Mouse (Mus musculus): ENCODE data around the gene Poldip2. TPM values are rescaled to one million over a fixed set of nuclear protein-coding genes. Genes with fewer than 3 reads are reported as not detected.
"Not testable (repeated sequence)": the region's sequence is repeated elsewhere in the genome, so short reads cannot be mapped to it uniquely, and the experiment has no call there.

The Poldip2 gene
- polyA plus RNA-seq, 1 experiment, result 75.3 TPM

DNA sequence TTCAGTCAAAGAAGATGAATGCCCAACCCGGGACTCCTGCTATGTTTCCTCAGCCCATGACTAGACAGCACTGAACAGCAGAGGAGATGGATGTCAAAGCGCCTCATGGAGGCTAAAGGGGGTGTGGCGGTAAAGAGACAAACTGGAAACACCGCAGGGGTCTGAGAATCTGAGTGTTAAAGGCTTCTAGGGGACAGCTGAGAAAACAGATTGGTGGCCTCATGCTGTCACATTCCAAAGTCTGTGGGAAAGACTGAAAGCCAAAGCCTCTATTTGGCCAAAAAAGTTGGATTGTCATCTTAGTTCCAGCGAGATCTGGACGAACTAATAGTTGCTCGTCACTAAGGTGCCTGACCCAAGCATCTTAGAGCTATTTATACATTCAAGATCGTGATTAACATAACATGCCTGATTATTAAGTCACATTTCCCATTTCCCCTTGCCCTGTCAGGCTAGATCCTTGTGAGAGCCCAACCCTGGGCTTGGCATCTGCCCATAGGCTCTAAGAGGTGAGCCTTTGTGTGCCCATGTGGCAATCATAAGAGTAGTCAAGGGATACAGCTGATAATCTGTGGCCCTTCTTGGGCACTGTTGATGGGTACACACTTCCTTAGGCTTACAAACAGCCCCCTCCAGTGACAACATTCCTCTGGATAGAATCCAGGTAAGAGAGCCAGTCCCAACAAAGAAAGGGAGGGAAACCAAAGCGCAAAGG is 11.4 kb downstream of the Poldip2 start:
- TF ChIP-seq CTCF (IDR thresholded peaks at IDR 0.05; ENCODE audit: low read depth, low read length), result no peak
- TF ChIP-seq EP300 (IDR thresholded peaks at IDR 0.05; ENCODE audit: insufficient read depth, low read depth, low read length), result no peak
- TF ChIP-seq POLR2A (IDR thresholded peaks at IDR 0.05; ENCODE audit: insufficient read depth, low read length), result no peak

GRCm38 (mm10) chr11:78524838-78525237 is 12.8 kb downstream of the Poldip2 start:
- Histone ChIP-seq H3K4me3 (ENCODE audit: low read depth, low read length) (no peak overlapping the region), H3K9ac (ENCODE audit: low read depth, poor library complexity, severe bottlenecking) (no peak overlapping the region), H3K27ac (ENCODE audit: insufficient read depth, low read length) (no peak overlapping the region), H3K4me1 (ENCODE audit: control insufficient read depth, insufficient read depth, low read length) (no peaks in the 10 kb centered on the region), H3K36me3 (ENCODE audit: control insufficient read depth, insufficient read depth, low read length, poor library complexity, severe bottlenecking) (peaks cover 83% of the 10 kb centered on the region), H3K27me3 (ENCODE audit: control insufficient read depth, insufficient read depth, low read length, poor library complexity, severe bottlenecking) (no peaks in the 10 kb centered on the region), H3K9me3 (replicated peaks; ENCODE audit: control insufficient read depth, insufficient read depth, low read length, poor library complexity, severe bottlenecking) (no peaks in the 10 kb centered on the region)
- no peak for TF ChIP-seq POLR2A (IDR thresholded peaks at IDR 0.05; ENCODE audit: insufficient read depth, low read length)
- no peak for TF ChIP-seq EP300 (IDR thresholded peaks at IDR 0.05; ENCODE audit: insufficient read depth, low read depth, low read length)
- TF ChIP-seq CTCF (IDR thresholded peaks at IDR 0.05; ENCODE audit: low read depth, low read length), result no peak

More for the DNA sequence above, 11.4 kb downstream of the Poldip2 start:
- no peak overlapping the region for H3K27ac ChIP-seq (ENCODE audit: insufficient read depth, low read length)
- H3K27me3 ChIP-seq (ENCODE audit: control insufficient read depth, insufficient read depth, low read length, poor library complexity, severe bottlenecking), result no peaks in the 10 kb centered on the region
- H3K4me3 ChIP-seq (ENCODE audit: low read depth, low read length), result no peak overlapping the region
- no peaks in the 10 kb centered on the region for H3K9me3 ChIP-seq (replicated peaks; ENCODE audit: control insufficient read depth, insufficient read depth, low read length, poor library complexity, severe bottlenecking)
- peaks cover 89% of the 10 kb centered on the region for H3K36me3 ChIP-seq (ENCODE audit: control insufficient read depth, insufficient read depth, low read length, poor library complexity, severe bottlenecking)
- H3K4me1 ChIP-seq (ENCODE audit: control insufficient read depth, insufficient read depth, low read length), result no peaks in the 10 kb centered on the region
- no peak overlapping the region for H3K9ac ChIP-seq (ENCODE audit: low read depth, poor library complexity, severe bottlenecking)

DNA sequence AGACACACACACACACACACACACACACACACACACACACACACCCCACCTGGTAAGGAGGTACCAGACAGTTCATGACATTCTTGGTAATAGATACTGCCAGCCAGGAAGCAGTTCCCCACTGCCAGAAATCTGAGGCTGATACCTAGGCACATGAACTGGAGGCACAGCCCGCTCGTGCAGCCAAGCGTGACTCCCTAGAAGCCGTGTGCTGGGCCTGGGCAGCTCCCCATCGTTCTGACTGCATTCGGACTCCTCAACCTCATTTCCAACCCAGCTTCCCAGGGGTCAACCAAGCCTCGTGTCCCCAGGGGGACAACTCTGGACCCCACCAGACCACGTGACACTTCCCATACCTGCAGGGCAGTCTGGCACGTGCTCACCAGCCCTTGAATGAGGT is 16.7 kb downstream of the Poldip2 start:
- Histone ChIP-seq H3K4me1 (ENCODE audit: control insufficient read depth, insufficient read depth, low read length) (no peaks in the 10 kb centered on the region), H3K36me3 (ENCODE audit: control insufficient read depth, insufficient read depth, low read length, poor library complexity, severe bottlenecking) (peaks cover 45% of the 10 kb centered on the region), H3K9ac (ENCODE audit: low read depth, poor library complexity, severe bottlenecking) (no peak overlapping the region), H3K27me3 (ENCODE audit: control insufficient read depth, insufficient read depth, low read length, poor library complexity, severe bottlenecking) (no peaks in the 10 kb centered on the region), H3K27ac (ENCODE audit: insufficient read depth, low read length) (no peak overlapping the region), H3K9me3 (replicated peaks; ENCODE audit: control insufficient read depth, insufficient read depth, low read length, poor library complexity, severe bottlenecking) (no peaks in the 10 kb centered on the region), H3K4me3 (ENCODE audit: low read depth, low read length) (no peak overlapping the region)
- TF ChIP-seq CTCF (IDR thresholded peaks at IDR 0.05; ENCODE audit: low read depth, low read length), result no peak
- TF ChIP-seq POLR2A (IDR thresholded peaks at IDR 0.05; ENCODE audit: insufficient read depth, low read length), result no peak
- TF ChIP-seq EP300 (IDR thresholded peaks at IDR 0.05; ENCODE audit: insufficient read depth, low read depth, low read length), result no peak

DNA sequence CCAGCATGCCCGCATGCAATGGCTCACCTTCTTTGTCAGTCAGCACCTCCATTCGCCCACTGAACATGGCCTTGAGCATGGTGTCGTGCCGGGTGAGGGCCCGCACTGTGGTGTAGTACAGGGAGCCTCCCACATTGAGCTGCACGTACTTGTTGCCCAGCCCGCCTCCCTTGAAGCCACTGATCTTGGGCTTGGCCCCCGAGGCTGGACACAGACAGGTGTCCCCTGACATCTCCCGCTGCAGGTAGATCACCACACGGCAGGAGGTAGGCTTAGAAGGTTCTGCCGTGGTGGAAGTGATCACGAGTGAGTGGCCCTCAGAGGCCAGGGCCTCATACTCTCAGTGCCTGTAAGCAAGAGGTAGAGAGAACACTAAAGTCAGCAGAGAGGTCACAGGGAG is 18.0 kb downstream of the Poldip2 start:
- no peak overlapping the region for H3K27ac ChIP-seq (ENCODE audit: insufficient read depth, low read length)
- no peaks in the 10 kb centered on the region for H3K4me1 ChIP-seq (ENCODE audit: control insufficient read depth, insufficient read depth, low read length)
- H3K4me3 ChIP-seq (ENCODE audit: low read depth, low read length), result no peak overlapping the region
- TF ChIP-seq EP300 (IDR thresholded peaks at IDR 0.05; ENCODE audit: insufficient read depth, low read depth, low read length) (no peak), CTCF (IDR thresholded peaks at IDR 0.05; ENCODE audit: low read depth, low read length) (no peak), POLR2A (IDR thresholded peaks at IDR 0.05; ENCODE audit: insufficient read depth, low read length) (no peak)
- H3K9ac ChIP-seq (ENCODE audit: low read depth, poor library complexity, severe bottlenecking), result no peak overlapping the region
- peaks cover 32% of the 10 kb centered on the region for H3K36me3 ChIP-seq (ENCODE audit: control insufficient read depth, insufficient read depth, low read length, poor library complexity, severe bottlenecking)
- H3K27me3 ChIP-seq (ENCODE audit: control insufficient read depth, insufficient read depth, low read length, poor library complexity, severe bottlenecking), result no peaks in the 10 kb centered on the region
- no peaks in the 10 kb centered on the region for H3K9me3 ChIP-seq (replicated peaks; ENCODE audit: control insufficient read depth, insufficient read depth, low read length, poor library complexity, severe bottlenecking)

GRCm38 (mm10) chr11:78531046-78531445 is 19.1 kb downstream of the Poldip2 start:
- no peaks in the 10 kb centered on the region for H3K27me3 ChIP-seq (ENCODE audit: control insufficient read depth, insufficient read depth, low read length, poor library complexity, severe bottlenecking)
- no peak overlapping the region for H3K4me3 ChIP-seq (ENCODE audit: low read depth, low read length)
- no peak overlapping the region for H3K9ac ChIP-seq (ENCODE audit: low read depth, poor library complexity, severe bottlenecking)
- peaks cover 25% of the 10 kb centered on the region for H3K36me3 ChIP-seq (ENCODE audit: control insufficient read depth, insufficient read depth, low read length, poor library complexity, severe bottlenecking)
- H3K27ac ChIP-seq (ENCODE audit: insufficient read depth, low read length), result no peak overlapping the region
- no peaks in the 10 kb centered on the region for H3K9me3 ChIP-seq (replicated peaks; ENCODE audit: control insufficient read depth, insufficient read depth, low read length, poor library complexity, severe bottlenecking)
- no peaks in the 10 kb centered on the region for H3K4me1 ChIP-seq (ENCODE audit: control insufficient read depth, insufficient read depth, low read length)
- no peak for TF ChIP-seq CTCF (IDR thresholded peaks at IDR 0.05; ENCODE audit: low read depth, low read length)
- no peak for TF ChIP-seq POLR2A (IDR thresholded peaks at IDR 0.05; ENCODE audit: insufficient read depth, low read length)
- TF ChIP-seq EP300 (IDR thresholded peaks at IDR 0.05; ENCODE audit: insufficient read depth, low read depth, low read length), result no peak

DNA sequence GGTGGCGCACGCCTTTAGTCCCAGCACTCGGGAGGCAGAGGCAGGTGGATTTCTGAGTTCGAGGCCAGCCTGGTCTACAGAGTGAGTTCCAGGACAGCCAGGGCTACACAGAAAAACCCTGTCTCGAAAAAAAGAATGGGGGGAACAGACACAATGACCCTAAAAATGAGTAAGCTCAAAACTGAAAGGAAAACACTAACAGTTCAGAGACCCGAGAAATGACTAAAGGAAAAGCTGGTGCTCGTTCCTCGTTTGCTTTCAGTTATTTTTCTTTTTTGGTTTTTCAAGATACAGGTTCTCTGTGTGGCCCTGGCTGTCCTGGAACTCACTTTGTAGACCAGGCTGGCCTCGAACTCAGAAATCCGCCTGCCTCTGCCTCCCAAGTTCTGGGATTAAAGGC is 19.5 kb downstream of the Poldip2 start:
- not testable (repeated sequence) for H3K27ac ChIP-seq (ENCODE audit: insufficient read depth, low read length); H3K9ac ChIP-seq (ENCODE audit: low read depth, poor library complexity, severe bottlenecking); H3K4me1 ChIP-seq (ENCODE audit: control insufficient read depth, insufficient read depth, low read length); H3K27me3 ChIP-seq (ENCODE audit: control insufficient read depth, insufficient read depth, low read length, poor library complexity, severe bottlenecking); H3K9me3 ChIP-seq (replicated peaks; ENCODE audit: control insufficient read depth, insufficient read depth, low read length, poor library complexity, severe bottlenecking); H3K4me3 ChIP-seq (ENCODE audit: low read depth, low read length)
- peaks cover 24% of the 10 kb centered on the region for H3K36me3 ChIP-seq (ENCODE audit: control insufficient read depth, insufficient read depth, low read length, poor library complexity, severe bottlenecking)

Measured in ES-Bruce4 (cell line).